Mouse (Mus musculus) forelimb bud, embryonic 11.5 days (tissue): ENCODE results near the gene B3gnt6.

Experiments used
- DNase-seq: peaks from one replicate; pipeline ENCODE4 v3.0.0-alpha.2; 2012; ENCODE audit warnings: low read depth, low spot score

Gene B3gnt6

DNA sequence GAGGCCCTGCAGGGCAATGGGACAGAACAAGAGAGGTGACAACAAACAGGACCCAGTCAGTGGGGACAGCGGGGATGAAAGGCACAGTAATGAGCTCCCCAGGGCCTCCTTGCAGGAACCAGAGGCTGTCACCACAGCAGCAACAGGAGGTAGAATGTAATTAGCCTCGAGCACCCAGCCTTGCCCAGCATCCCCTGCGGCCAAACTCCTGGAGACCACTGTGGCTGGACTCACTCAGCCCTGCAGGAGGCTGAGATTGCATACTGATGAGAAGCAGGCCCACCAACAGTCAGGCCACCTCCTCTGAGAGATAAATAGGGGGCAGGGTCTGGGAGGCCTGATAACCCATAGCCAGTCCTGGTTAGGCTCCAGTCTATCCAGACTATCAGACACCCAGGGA lies 49.5 kb downstream of the B3gnt6 start:
- DNase-seq: no peak

DNA sequence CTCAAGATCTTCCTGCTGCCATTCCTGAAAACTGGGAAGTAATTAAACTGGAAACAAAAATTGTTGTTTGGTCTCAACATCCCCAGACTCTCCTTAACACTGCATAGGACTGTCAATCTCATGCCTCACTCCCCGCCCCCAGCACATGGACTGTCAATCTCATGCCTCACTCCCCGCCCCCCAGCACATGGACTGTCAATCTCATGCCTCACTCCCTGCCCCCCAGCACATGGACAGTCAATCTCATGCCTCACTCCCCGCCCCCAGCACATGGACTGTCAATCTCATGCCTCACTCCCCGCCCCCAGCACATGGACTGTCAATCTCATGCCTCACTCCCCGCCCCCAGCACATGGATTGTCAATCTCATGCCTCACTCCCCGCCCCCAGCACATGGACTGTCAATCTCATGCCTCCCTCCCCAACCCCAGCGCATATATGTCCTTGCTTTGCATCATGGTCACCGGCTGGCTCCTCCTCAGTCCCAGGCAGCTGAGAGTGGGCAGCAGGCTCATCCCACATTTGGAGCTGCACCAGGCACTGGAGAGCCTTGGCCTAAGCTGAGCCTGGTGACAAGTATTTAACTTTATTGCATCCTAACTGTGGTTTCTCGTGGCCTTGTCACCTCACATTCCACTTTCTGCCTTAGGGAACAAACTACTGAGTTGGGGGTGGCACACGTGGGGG lies 50.4 kb downstream of the B3gnt6 start:
- no peak for DNase-seq

DNA sequence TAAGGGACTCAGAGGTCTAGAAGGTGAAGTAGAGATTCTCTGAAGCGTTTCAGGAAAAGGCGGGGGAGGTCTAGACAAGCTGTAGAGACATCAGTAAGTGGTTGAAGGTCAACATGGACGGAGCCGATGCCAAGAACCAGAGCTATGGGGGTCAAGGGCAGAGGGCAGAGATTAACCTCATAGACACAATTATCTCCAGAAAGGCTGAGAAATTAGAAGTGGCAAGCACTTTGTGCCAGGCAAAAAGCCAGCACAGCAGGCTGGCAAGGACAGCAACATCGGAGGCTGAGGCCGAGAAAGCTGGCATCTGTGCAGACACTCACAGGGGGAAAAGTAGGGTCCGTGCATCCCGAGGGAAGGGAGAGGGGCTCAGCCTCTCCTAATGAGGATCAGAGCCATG lies 51.5 kb downstream of the B3gnt6 start:
- DNase-seq: no peak

DNA sequence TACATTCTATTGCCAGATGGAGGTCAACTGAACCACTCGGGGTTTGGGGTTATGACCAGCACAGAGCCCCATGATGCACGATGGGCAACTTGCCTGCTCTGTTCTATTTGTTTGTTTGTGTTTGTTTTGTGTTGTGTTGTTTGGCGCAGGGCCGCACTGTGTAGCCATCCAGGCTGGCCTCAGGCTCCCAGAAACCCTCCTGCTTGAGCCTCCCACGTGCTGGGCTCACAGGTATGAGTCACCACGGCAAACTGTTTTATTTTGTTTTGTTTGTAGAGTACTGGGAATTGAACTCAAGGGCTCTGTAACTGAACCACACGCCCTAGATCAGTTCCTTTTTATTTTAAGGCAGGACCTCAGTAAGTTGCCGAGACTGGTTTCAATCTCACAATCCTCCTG lies 52.8 kb downstream of the B3gnt6 start:
- DNase-seq: no peak

DNA sequence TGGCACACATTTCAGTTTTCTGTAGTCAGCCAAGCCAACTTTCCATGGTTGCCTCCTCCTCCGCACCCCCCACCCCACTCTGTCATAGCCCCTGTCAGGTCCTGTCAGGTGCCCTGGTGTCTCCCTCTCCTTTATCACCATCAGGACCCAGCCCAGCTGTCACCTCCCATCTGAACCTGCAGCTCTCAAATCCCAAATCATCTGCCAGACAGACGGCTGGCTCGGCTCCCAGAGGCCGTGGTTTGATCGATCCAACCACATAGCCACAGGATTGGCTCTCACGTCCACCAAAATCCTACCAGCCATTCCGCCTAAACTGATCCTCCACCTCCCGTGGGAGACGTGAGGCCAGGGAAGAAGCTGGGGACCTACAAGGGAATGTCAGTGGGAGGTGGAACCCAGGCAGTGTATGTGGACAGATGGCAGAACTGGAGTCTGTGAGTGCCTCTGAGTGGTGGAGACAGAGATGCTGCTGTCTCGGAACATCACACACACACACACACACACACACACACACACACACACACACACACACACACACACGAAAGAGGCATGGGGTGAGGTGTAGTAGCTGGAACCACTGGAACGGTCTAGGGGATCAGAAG lies 53.3 kb downstream of the B3gnt6 start:
- no peak for DNase-seq

DNA sequence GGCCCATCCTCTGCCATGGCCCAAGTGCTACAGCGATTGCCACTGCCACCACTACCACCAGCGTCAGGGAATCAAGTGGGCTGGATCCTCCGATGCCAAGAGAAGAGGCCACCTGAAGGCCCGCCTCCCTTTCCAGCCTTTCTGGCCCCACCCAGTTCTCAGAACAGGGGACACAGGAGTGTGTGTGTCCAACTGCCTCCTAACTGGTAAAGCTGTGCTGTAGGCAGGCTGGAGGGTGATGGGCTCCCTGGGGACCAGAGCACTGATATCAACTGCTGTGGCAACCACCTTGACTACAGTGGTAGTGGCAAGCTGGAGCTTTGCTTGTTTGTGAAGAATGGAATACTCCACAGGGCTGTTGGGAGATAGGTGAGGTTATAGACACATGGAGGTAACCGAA lies 53.9 kb downstream of the B3gnt6 start, which contains the start of gene Omp:
TSS of gene Omp (minus strand) at position 101 of the 400 bp plus-strand sequence.
- no peak for DNase-seq

DNA sequence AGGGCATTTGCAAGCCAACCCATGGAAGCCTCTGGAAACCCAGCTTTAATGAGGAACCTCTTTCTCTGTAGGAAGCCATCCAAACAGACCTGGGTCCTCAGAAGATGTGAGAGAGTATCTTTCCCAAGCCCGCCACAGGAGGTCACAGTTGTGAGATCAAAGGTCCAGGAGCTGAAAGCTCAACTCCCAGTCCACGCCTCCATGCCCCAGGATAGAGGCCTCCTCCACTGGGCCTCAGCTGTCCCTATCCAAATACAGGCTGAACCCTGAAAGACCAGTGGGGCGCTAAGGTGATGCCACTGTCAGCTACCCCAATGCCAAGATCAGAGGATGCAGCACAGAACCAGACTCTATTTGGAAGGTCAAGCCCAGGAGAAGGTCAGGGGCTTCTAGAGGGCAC lies 56.6 kb downstream of the B3gnt6 start:
- DNase-seq: no peak
